Mouse (Mus musculus) MEL (cell line): ENCODE measurements around the gene Hs3st4. TPM values are rescaled to one million over a fixed set of nuclear protein-coding genes. Genes with fewer than 3 reads are reported as not detected.

ENCODE experiments used
- DNase-seq: peaks from one replicate; pipeline ENCODE4 v3.0.0; 2011; ENCODE audit warnings: low read depth, low spot score
- H3K27ac ChIP-seq: 2 replicates; pipeline ENCODE4 v1.5.1; 2012; ENCODE audit warnings: low read depth, mild to moderate bottlenecking, control low read depth, low read length, moderate library complexity; ENCODE audit not compliant: control insufficient read depth
- H3K27me3 ChIP-seq, 2 experiments: fragments of 150-350 bp in 1 of 2; sonication (generic) in 1 of 2; 2 replicates each; pipeline ENCODE4 v1.6.1; 2012; ENCODE audit warnings: low read length in 2 of 2, mild to moderate bottlenecking in 2 of 2, improper control_type of control experiment in 1 of 2, moderate library complexity in 1 of 2; ENCODE audit not compliant: insufficient read depth in 2 of 2, control insufficient read depth in 1 of 2
- H3K36me3 ChIP-seq, 2 experiments: 2 replicates each; pipeline ENCODE4 v1.6.1; 2012 to 2014; ENCODE audit warnings: low read length in 2 of 2, improper control_type of control experiment in 1 of 2, inconsistent platforms in 1 of 2, mild to moderate bottlenecking in 1 of 2; ENCODE audit not compliant: insufficient read depth in 2 of 2, control insufficient read depth in 1 of 2
- H3K4me1 ChIP-seq, 2 experiments: fragments of 150-350 bp in 1 of 2; sonication (generic) in 1 of 2; 2 replicates each; pipeline ENCODE4 v1.6.1; 2012; ENCODE audit warnings: low read length in 2 of 2, improper control_type of control experiment in 1 of 2, mild to moderate bottlenecking in 1 of 2; ENCODE audit not compliant: insufficient read depth in 2 of 2, control insufficient read depth in 1 of 2
- H3K4me3 ChIP-seq, 2 experiments: fragments of 150-350 bp in 1 of 2; sonication (generic) in 1 of 2; 2 replicates each; pipeline ENCODE4 v1.5.1; 2012; ENCODE audit warnings: low read depth in 2 of 2, low read length in 2 of 2, mild to moderate bottlenecking in 2 of 2, moderate library complexity in 2 of 2, control low read depth in 1 of 2, improper control_type of control experiment in 1 of 2; ENCODE audit not compliant: control insufficient read depth in 1 of 2, insufficient read depth in 1 of 2
- H3K79me2 ChIP-seq: 2 replicates; pipeline ENCODE4 v1.6.1; 2012; ENCODE audit warnings: mild to moderate bottlenecking, low read length, moderate library complexity; ENCODE audit not compliant: control insufficient read depth, poor library complexity, insufficient read depth
- H3K9ac ChIP-seq: 2 replicates; pipeline ENCODE4 v1.6.1; 2012; ENCODE audit warnings: low read depth, mild to moderate bottlenecking, control low read depth, low read length, moderate library complexity; ENCODE audit not compliant: control insufficient read depth, poor library complexity, severe bottlenecking
- H3K9me3 ChIP-seq: fragments of 150-350 bp; sonication (generic); replicated peaks from 2 replicates; pipeline ENCODE4 v1.6.1; 2012; ENCODE audit warnings: mild to moderate bottlenecking, low read length, improper control_type of control experiment, moderate library complexity; ENCODE audit not compliant: insufficient read depth
- BHLHE40 ChIP-seq: IDR thresholded peaks from 2 replicates; pipeline ENCODE4 v1.6.1; 2012; ENCODE audit warnings: low read depth, mild to moderate bottlenecking, inconsistent platforms, low read length, improper control_type of control experiment, borderline replicate concordance
- CTCF ChIP-seq, 3 experiments: IDR thresholded peaks in 2 of 3; conservative IDR thresholded peaks in 1 of 3; 2 replicates each; pipeline ENCODE4 v1.5.1; 2011 to 2012; ENCODE audit warnings: low read length in 3 of 3, low read depth in 2 of 3, mild to moderate bottlenecking in 2 of 3, improper control_type of control experiment in 1 of 3, inconsistent platforms in 1 of 3, mixed read lengths in 1 of 3, moderate library complexity in 1 of 3; ENCODE audit not compliant: control insufficient read depth in 1 of 3, insufficient read depth in 1 of 3, poor library complexity in 1 of 3, severe bottlenecking in 1 of 3
- E2F4 ChIP-seq: IDR thresholded peaks from 2 replicates; pipeline ENCODE4 v1.6.1; 2011; ENCODE audit warnings: low read depth, low read length, improper control_type of control experiment, borderline replicate concordance
- ELF1 ChIP-seq: IDR thresholded peaks from 2 replicates; pipeline ENCODE4 v1.6.1; 2014; ENCODE audit warnings: low read depth, mild to moderate bottlenecking, inconsistent platforms, low read length, improper control_type of control experiment, moderate library complexity
- EP300 ChIP-seq, 2 experiments: IDR thresholded peaks; 2 replicates each; pipeline ENCODE4 v1.6.1; 2011; ENCODE audit warnings: improper control_type of control experiment in 2 of 2, low read length in 2 of 2, low read depth in 1 of 2, mild to moderate bottlenecking in 1 of 2
- ETS1 ChIP-seq: IDR thresholded peaks from 2 replicates; pipeline ENCODE4 v1.6.1; 2012; ENCODE audit warnings: low read depth, mild to moderate bottlenecking, inconsistent platforms, low read length, improper control_type of control experiment, moderate library complexity
- GATA1 ChIP-seq: IDR thresholded peaks from 2 replicates; pipeline ENCODE4 v1.6.1; 2011; ENCODE audit warnings: low read depth, low read length, improper control_type of control experiment
- HCFC1 ChIP-seq: IDR thresholded peaks from 2 replicates; pipeline ENCODE4 v1.6.1; 2012; ENCODE audit warnings: low read depth, mild to moderate bottlenecking, inconsistent platforms, low read length, improper control_type of control experiment, moderate library complexity
- KAT2A ChIP-seq: conservative IDR thresholded peaks from 2 replicates; pipeline ENCODE4 v1.6.1; 2012; ENCODE audit warnings: low read depth, low read length, improper control_type of control experiment, inconsistent platforms
- MAFK ChIP-seq: IDR thresholded peaks from 2 replicates; pipeline ENCODE4 v1.6.1; 2011; ENCODE audit warnings: low read depth, mild to moderate bottlenecking, low read length, improper control_type of control experiment, borderline replicate concordance
- MAX ChIP-seq: IDR thresholded peaks from 2 replicates; pipeline ENCODE4 v1.6.1; 2011; ENCODE audit warnings: low read length, improper control_type of control experiment
- MYB ChIP-seq: IDR thresholded peaks from 2 replicates; pipeline ENCODE4 v1.6.1; 2011; ENCODE audit warnings: mild to moderate bottlenecking, low read depth, low read length, improper control_type of control experiment
- MYC ChIP-seq: IDR thresholded peaks from 2 replicates; pipeline ENCODE4 v1.6.1; 2011; ENCODE audit warnings: low read depth, mild to moderate bottlenecking, low read length, improper control_type of control experiment, moderate library complexity
- NELFE ChIP-seq: IDR thresholded peaks from 2 replicates; pipeline ENCODE4 v1.6.1; 2011; ENCODE audit warnings: low read depth, low read length, improper control_type of control experiment
- NRF1 ChIP-seq: IDR thresholded peaks from 2 replicates; pipeline ENCODE4 v1.6.1; 2014; ENCODE audit warnings: low read depth, mild to moderate bottlenecking, inconsistent platforms, low read length, improper control_type of control experiment, moderate library complexity; ENCODE audit not compliant: poor library complexity, insufficient read depth, severe bottlenecking
- POLR2A ChIP-seq, 2 experiments: IDR thresholded peaks; 2 replicates each; pipeline ENCODE4 v1.6.1; 2011 to 2012; ENCODE audit warnings: low read length in 2 of 2, mild to moderate bottlenecking in 2 of 2, control low read depth in 1 of 2, improper control_type of control experiment in 1 of 2, low read depth in 1 of 2, moderate library complexity in 1 of 2; ENCODE audit not compliant: control insufficient read depth in 1 of 2, insufficient read depth in 1 of 2, poor library complexity in 1 of 2
- POLR2AphosphoS2 ChIP-seq: IDR thresholded peaks from 2 replicates; pipeline ENCODE4 v1.6.1; 2011; ENCODE audit warnings: low read length, improper control_type of control experiment
- RCOR1 ChIP-seq: IDR thresholded peaks from 2 replicates; pipeline ENCODE4 v1.6.1; 2012; ENCODE audit warnings: low read depth, mild to moderate bottlenecking, inconsistent platforms, low read length, improper control_type of control experiment
- SIN3A ChIP-seq: IDR thresholded peaks from 2 replicates; pipeline ENCODE4 v1.6.1; 2012; ENCODE audit warnings: low read length, improper control_type of control experiment, inconsistent platforms
- SMC3 ChIP-seq: IDR thresholded peaks from 2 replicates; pipeline ENCODE4 v1.6.1; 2011; ENCODE audit warnings: low read depth, low read length, improper control_type of control experiment
- TAL1 ChIP-seq: IDR thresholded peaks from 2 replicates; pipeline ENCODE4 v1.6.1; 2012; ENCODE audit warnings: mild to moderate bottlenecking, inconsistent platforms, low read length, moderate library complexity, mixed read lengths
- UBTF ChIP-seq: IDR thresholded peaks from 2 replicates; pipeline ENCODE4 v1.6.1; 2012; ENCODE audit warnings: low read depth, mild to moderate bottlenecking, inconsistent platforms, low read length, improper control_type of control experiment, moderate library complexity, borderline replicate concordance; ENCODE audit not compliant: insufficient read depth
- USF1 ChIP-seq: IDR thresholded peaks from 2 replicates; pipeline ENCODE4 v1.6.1; 2014; ENCODE audit warnings: low read depth, mild to moderate bottlenecking, inconsistent platforms, low read length, improper control_type of control experiment, moderate library complexity
- ZKSCAN1 ChIP-seq: IDR thresholded peaks from 2 replicates; pipeline ENCODE4 v1.6.1; 2012; ENCODE audit warnings: low read depth, mild to moderate bottlenecking, inconsistent platforms, low read length, improper control_type of control experiment, moderate library complexity
- ZMIZ1 ChIP-seq: IDR thresholded peaks from 2 replicates; pipeline ENCODE4 v1.6.1; 2012; ENCODE audit warnings: low read depth, mild to moderate bottlenecking, inconsistent platforms, low read length, improper control_type of control experiment, moderate library complexity
- ZNF384 ChIP-seq: IDR thresholded peaks from 2 replicates; pipeline ENCODE4 v1.6.1; 2012; ENCODE audit warnings: low read depth, mild to moderate bottlenecking, inconsistent platforms, low read length, improper control_type of control experiment
- polyA plus RNA-seq, 2 experiments: library from polyadenylated mRNA; stranded (reverse) in 1 of 2; unstranded in 1 of 2; fragments of >175 nt in 1 of 2; fragments of >200 nt in 1 of 2; gene quantifications; 2 replicates each; pipeline versions ENCODE4 v1.2.1 to v1.2.4; 2012; ENCODE audit warnings: low replicate concordance in 2 of 2, low read depth in 1 of 2; ENCODE audit not compliant: insufficient read length in 2 of 2, insufficient read depth in 1 of 2, missing spikeins in 1 of 2
- total RNA-seq: library from RNA; depleted of rRNA; stranded (reverse); fragments of 300-350 nt; gene quantifications from 2 replicates; pipeline ENCODE4 v1.2.3, GENCODE M21; 2012

The Hs3st4 gene
- total and polyA plus RNA-seq, 3 experiments = not detected

GRCm38 (mm10) chr7:124319451-124319850 is 336.8 kb downstream of the Hs3st4 start:
- H3K4me3 ChIP-seq = no peak overlapping the region
- no peaks in the 10 kb centered on the region for H3K9me3 ChIP-seq
- TF ChIP-seq POLR2AphosphoS2 (no peak), RCOR1 (no peak), POLR2A (IDR thresholded peaks at IDR 0.05; ENCODE audit: control insufficient read depth in 1 of 2, insufficient read depth in 1 of 2, low read depth in 1 of 2, low read length in 2 of 2, poor library complexity in 1 of 2) (no peak), ELF1 (no peak), KAT2A (no peak), BHLHE40 (no peak), MYB (no peak), ZMIZ1 (no peak), E2F4 (no peak), UBTF (no peak), SIN3A (no peak)
- no peaks in the 10 kb centered on the region for H3K36me3 ChIP-seq
- H3K9ac ChIP-seq = no peak overlapping the region
- no peaks in the 10 kb centered on the region for H3K27me3 ChIP-seq
- H3K79me2 ChIP-seq = no peaks in the 10 kb centered on the region
- DNase-seq = no peak
- H3K4me1 ChIP-seq = no peaks in the 10 kb centered on the region
- H3K27ac ChIP-seq = no peak overlapping the region

- Histone ChIP-seq H3K9ac (no peak overlapping the region), H3K9me3 (no peaks in the 10 kb centered on the region), H3K4me3 (no peak overlapping the region), H3K27ac (no peak overlapping the region), H3K4me1 (no peaks in the 10 kb centered on the region), H3K36me3 (no peaks in the 10 kb centered on the region), H3K27me3 (no peaks in the 10 kb centered on the region), H3K79me2 (no peaks in the 10 kb centered on the region)
- no peak for DNase-seq
- TF ChIP-seq SMC3 (no peak), ZKSCAN1 (no peak), BHLHE40 (no peak), GATA1 (no peak), TAL1 (no peak), CTCF (IDR thresholded peaks at IDR 0.05 in 2 of 3, conservative IDR thresholded peaks at IDR 0.05 in 1 of 3; ENCODE audit: control insufficient read depth in 1 of 3, insufficient read depth in 1 of 3, low read depth in 2 of 3, low read length in 3 of 3, poor library complexity in 1 of 3, severe bottlenecking in 1 of 3) (no peak), NELFE (no peak), MYB (no peak), MYC (no peak), MAFK (no peak), ZNF384 (no peak), ELF1 (no peak), HCFC1 (no peak), POLR2A (IDR thresholded peaks at IDR 0.05; ENCODE audit: control insufficient read depth in 1 of 2, insufficient read depth in 1 of 2, low read depth in 1 of 2, low read length in 2 of 2, poor library complexity in 1 of 2) (no peak), EP300 (IDR thresholded peaks at IDR 0.05; ENCODE audit: low read depth in 1 of 2, low read length in 2 of 2) (no peak), USF1 (no peak), NRF1 (no peak), ETS1 (no peak), MAX (no peak)
Observed at GRCm38 (mm10) chr7:124335635-124336034, 353.0 kb downstream of the Hs3st4 start.
